15 mouse cellular contexts compared by ENCODE assay signal in the genomic region with DNA sequence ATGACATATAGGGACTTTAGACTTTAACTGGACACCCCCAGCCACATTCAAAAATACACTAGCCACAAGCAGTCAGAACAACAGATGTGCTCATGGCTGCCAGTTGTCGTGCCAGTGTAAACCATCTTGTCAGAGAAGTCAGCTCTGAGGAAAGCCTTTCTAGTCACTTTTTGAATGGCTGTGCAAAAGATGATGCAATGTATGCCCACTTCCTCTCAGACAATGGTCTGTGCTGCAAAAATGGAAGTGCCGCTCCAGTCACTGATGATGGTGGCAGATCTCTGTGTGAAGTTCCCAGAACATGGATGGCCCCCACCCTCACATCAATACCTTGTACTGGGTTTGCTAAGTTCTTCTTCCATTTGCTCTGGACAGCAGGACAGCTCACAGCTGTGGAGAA.
"Had no signal": no experiment of that assay in that cellular context is flagged by ENCODE, and none has a peak within 500 bp of the region (broad histone marks: within the 10 kb centered on the region; RNA-seq: fewer than 3 reads in every experiment).

No protein-coding gene starts in this region.

- ATAC-seq: midbrain, embryonic 13.5 days had no signal

- H3K4me2 ChIP-seq: limb, embryonic 13.5 days; midbrain, embryonic 13.5 days; neural tube, embryonic 12.5 days; stomach, embryonic 15.5 days had no signal

- H3K4me1 ChIP-seq: limb, embryonic 13.5 days; neural tube, embryonic 12.5 days; stomach, embryonic 15.5 days had no signal

- H3K9me3 ChIP-seq: limb, embryonic 13.5 days; midbrain, embryonic 13.5 days; neural tube, embryonic 12.5 days; stomach, embryonic 15.5 days had no signal

- H3K4me3 ChIP-seq: limb, embryonic 13.5 days; midbrain, embryonic 13.5 days; neural tube, embryonic 12.5 days; stomach, embryonic 15.5 days had no signal

- H3K9ac ChIP-seq: limb, embryonic 13.5 days; liver, embryonic 14.5 days; midbrain, embryonic 13.5 days; neural tube, embryonic 12.5 days; stomach, embryonic 15.5 days had no signal

- H3K27ac ChIP-seq: limb, embryonic 13.5 days; liver, embryonic 14.5 days; midbrain, embryonic 13.5 days; neural tube, embryonic 12.5 days; stomach, embryonic 15.5 days had no signal

- H3K36me3 ChIP-seq: limb, embryonic 13.5 days; midbrain, embryonic 13.5 days; neural tube, embryonic 12.5 days; stomach, embryonic 15.5 days had no signal

- DNase-seq: kidney, adult 18-20 months; kidney, postnatal 10 days; kidney, postnatal 4 days; left cerebral cortex, postnatal 4 days; lung, adult 18-20 months; lung, postnatal 4 days; retina, postnatal 1 day; right cerebral cortex, postnatal 4 days; spleen, adult 18-20 months; thymus, postnatal 36 days had no signal

- H3K27me3 ChIP-seq: neural tube, embryonic 12.5 days; stomach, embryonic 15.5 days had no signal
